Mouse (Mus musculus) testis, adult 2 months (tissue): ENCODE measurements around the gene Ramp1. TPM values are rescaled to one million over a fixed set of nuclear protein-coding genes. Genes with fewer than 3 reads are reported as not detected.

Experiments
- H3K27ac ChIP-seq: fragments of 200-500 bp; 2 replicates; pipeline ENCODE4 v1.5.1; 2012; ENCODE audit warnings: low read depth, low read length; ENCODE audit not compliant: control insufficient read depth, insufficient read depth
- H3K27me3 ChIP-seq: fragments of 200-500 bp; 2 replicates; pipeline ENCODE4 v1.6.1; 2012; ENCODE audit warnings: mild to moderate bottlenecking, low read length, moderate library complexity; ENCODE audit not compliant: control insufficient read depth, insufficient read depth
- H3K36me3 ChIP-seq: fragments of 200-500 bp; 2 replicates; pipeline ENCODE4 v1.6.1; 2012; ENCODE audit warnings: mild to moderate bottlenecking, low read length; ENCODE audit not compliant: control insufficient read depth, insufficient read depth
- H3K4me1 ChIP-seq: fragments of 200-500 bp; 2 replicates; pipeline ENCODE4 v1.6.1; 2012; ENCODE audit warnings: low read length; ENCODE audit not compliant: control insufficient read depth, insufficient read depth
- H3K4me3 ChIP-seq: fragments of 200-500 bp; 2 replicates; pipeline ENCODE4 v1.5.1; 2012; ENCODE audit warnings: low read depth, mild to moderate bottlenecking, low read length, moderate library complexity, mixed read lengths; ENCODE audit not compliant: control insufficient read depth
- CTCF ChIP-seq: fragments of 200-500 bp; IDR thresholded peaks from 2 replicates; pipeline ENCODE4 v1.5.1; 2012; ENCODE audit warnings: low read depth, mild to moderate bottlenecking, inconsistent platforms, low read length, moderate library complexity; ENCODE audit not compliant: control insufficient read depth, insufficient read depth, insufficient replicate concordance
- POLR2A ChIP-seq: fragments of 200-500 bp; IDR thresholded peaks from 2 replicates; pipeline ENCODE4 v1.6.1; 2012; ENCODE audit warnings: low read depth, mild to moderate bottlenecking, inconsistent platforms, low read length, moderate library complexity; ENCODE audit not compliant: control insufficient read depth
- polyA plus RNA-seq: library from polyadenylated mRNA; depleted of rRNA; stranded (reverse); fragments of >200 nt; gene quantifications from 2 replicates; pipeline ENCODE4 v1.2.3, GENCODE M21; 2012

The Ramp1 gene
- polyA plus RNA-seq, 1 experiment, result 2.1 TPM

DNA sequence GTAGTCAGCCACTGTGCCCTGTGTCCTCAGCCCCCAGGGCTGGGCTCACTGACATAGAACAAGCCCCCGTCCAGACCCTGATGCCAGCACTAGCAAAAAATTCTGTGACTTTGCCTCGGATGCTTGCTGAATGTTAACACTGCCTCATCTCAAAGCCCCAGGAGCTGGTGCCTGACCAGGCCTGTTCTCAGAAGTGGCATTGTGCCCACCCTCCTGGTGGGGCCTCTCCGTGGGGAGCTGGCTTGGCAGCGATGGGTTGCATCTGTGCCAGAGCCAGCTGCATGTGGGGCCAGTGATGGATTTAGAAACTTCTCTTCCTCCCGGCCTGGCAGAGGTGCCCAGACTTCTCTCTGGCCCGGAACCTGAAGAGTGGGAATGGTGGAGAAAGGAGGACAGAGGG, 30.2 kb downstream of the Ramp1 start:
- no peak overlapping the region for H3K27ac ChIP-seq
- no peaks in the 10 kb centered on the region; the same call in 1 of the 2 replicates for H3K4me1 ChIP-seq
- no peaks in the 10 kb centered on the region for H3K36me3 ChIP-seq

DNA sequence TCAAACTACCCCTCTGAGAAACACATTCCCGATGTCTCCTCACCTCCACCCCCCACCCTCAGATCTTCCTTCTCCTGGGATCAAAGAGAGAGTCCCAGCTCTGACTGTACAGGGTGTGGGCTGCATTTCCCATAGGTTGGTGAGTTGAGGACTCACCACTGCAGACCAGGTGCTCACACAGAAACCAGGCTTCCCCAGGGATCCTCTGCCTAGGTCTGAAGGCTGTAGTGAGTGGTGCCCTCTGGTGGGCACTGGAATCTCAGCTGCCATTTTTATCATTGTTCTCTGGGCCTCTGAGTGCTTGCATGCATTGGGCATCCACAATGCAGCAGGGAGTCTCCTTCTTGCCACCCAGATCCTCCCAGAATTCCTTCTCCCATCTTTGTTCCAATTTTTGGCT, 31.5 kb downstream of the Ramp1 start:
- TF ChIP-seq POLR2A (no peak), CTCF (peak; percentile 32; the same call in 1 of the 2 replicates)
- H3K4me1 ChIP-seq, result no peaks in the 10 kb centered on the region; the same call in 1 of the 2 replicates
- no peaks in the 10 kb centered on the region for H3K36me3 ChIP-seq
- no peak overlapping the region for H3K27ac ChIP-seq
- no peak overlapping the region for H3K4me3 ChIP-seq
- no peaks in the 10 kb centered on the region for H3K27me3 ChIP-seq

More for the DNA sequence above, 30.2 kb downstream of the Ramp1 start:
- Histone ChIP-seq H3K27me3 (no peaks in the 10 kb centered on the region), H3K4me3 (no peak overlapping the region)
- no peak for TF ChIP-seq CTCF
- TF ChIP-seq POLR2A, result no peak

DNA sequence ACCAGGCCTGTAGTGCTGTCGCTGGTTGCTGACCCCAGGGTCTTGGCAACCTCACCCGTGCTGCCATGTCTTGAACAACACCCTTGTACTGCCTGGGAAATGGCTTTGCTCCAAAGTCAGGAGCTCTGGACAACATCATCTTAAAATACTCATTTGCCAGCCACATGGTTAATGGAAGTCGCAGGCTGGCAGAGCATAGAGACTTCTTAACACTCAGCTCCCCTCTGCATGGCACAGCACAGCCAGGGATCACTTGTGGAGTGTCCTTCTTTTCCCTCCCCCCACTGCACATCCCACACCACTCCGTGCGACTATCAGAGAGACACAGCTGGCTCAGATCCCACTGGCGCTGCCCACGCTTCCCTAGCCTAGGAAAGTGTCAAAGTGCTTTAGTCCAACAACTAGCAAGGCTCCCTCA, 32.0 kb downstream of the Ramp1 start:
- Histone ChIP-seq H3K27me3 (no peaks in the 10 kb centered on the region), H3K4me1 (no peaks in the 10 kb centered on the region), H3K4me3 (no peak overlapping the region), H3K36me3 (no peaks in the 10 kb centered on the region), H3K27ac (no peak overlapping the region)
- TF ChIP-seq POLR2A (no peak), CTCF (no peak)

DNA sequence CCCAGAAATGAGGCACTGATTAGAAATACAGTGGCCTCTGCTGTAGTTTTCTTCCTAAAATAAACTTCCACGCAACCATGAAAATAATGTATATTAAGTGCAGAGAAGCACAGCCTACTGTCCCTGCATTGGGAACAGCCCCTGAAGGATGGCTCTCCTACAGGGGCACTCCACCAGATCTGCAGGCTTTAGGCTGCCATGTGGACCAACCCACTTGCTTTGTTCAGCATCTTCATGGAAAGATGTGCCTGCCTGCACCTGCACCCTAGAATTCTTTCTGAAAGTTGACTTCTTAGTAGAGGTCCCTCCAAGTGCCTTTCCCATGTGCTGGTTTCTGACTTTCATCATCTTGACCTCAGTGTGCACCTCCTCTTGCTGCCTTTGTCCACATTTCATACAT, 35.6 kb downstream of the Ramp1 start:
- Histone ChIP-seq H3K4me3 (no peak overlapping the region), H3K27ac (no peak overlapping the region), H3K4me1 (no peaks in the 10 kb centered on the region), H3K27me3 (no peaks in the 10 kb centered on the region), H3K36me3 (no peaks in the 10 kb centered on the region)
- TF ChIP-seq CTCF, result no peak
- no peak for TF ChIP-seq POLR2A

DNA sequence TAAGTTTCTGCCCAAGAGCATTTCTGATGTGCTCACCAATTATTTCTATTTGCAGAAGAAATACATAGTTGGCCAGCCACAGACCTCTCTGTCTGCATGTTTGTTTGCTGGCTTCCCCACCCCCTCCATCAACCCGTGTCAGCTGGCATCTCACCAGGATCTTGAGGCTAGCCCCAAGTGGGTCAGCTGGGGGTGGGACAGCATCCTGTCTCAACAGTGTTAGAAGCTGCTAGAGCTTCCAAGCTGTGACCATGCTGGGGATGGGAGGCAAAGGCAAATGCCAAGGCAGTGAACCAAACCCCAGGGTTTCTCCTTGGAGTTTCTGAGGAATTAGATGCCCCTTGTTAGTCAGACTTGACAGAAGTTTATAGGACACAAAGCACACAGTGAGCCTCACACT, 36.4 kb downstream of the Ramp1 start:
- Histone ChIP-seq H3K4me1 (no peaks in the 10 kb centered on the region), H3K27ac (no peak overlapping the region), H3K4me3 (no peak overlapping the region), H3K27me3 (no peaks in the 10 kb centered on the region), H3K36me3 (no peaks in the 10 kb centered on the region)
- no peak for TF ChIP-seq POLR2A
- TF ChIP-seq CTCF, result no peak

DNA sequence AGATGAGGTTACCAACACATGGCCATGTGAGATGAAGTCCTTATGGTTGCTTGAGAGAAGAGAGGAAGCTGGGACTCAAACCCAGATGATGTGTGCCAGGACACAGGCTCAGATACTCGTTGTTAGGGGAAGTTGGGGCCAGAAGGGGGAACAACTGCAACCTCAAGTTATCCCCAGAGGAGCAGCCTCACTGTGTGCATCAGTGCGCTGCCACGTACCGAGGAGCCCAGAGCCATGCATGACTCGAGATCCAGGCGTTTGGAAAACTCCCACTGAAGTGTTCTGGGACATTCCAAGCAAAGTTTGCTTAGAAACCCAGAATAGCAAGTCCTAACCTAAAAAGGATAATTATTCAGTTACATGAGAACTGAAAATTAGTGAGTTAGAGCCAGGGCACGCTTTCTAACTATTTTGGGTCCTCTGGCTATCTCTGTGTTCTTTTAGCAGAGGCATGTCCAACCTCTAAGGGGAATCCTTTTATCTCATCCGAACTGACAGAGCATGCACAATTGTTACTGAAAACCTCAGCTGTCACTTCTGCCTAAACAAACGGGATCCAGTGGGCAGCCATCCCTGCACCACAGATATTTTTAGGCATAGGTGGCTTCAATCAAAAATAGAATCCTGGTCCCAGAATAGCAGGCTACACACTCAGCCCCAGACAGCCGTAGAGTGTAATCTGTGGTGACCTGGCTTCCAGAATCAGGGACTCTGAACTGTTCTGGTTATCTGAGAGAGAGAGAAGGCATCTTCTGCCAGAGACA, 37.1 kb downstream of the Ramp1 start:
- peak overlapping the region; percentile 11; the same call in 1 of the 2 replicates for H3K27ac ChIP-seq
- no peaks in the 10 kb centered on the region for H3K27me3 ChIP-seq
- no peak overlapping the region for H3K4me3 ChIP-seq
- H3K4me1 ChIP-seq, result no peaks in the 10 kb centered on the region
- no peaks in the 10 kb centered on the region for H3K36me3 ChIP-seq
- TF ChIP-seq POLR2A (no peak), CTCF (no peak)

DNA sequence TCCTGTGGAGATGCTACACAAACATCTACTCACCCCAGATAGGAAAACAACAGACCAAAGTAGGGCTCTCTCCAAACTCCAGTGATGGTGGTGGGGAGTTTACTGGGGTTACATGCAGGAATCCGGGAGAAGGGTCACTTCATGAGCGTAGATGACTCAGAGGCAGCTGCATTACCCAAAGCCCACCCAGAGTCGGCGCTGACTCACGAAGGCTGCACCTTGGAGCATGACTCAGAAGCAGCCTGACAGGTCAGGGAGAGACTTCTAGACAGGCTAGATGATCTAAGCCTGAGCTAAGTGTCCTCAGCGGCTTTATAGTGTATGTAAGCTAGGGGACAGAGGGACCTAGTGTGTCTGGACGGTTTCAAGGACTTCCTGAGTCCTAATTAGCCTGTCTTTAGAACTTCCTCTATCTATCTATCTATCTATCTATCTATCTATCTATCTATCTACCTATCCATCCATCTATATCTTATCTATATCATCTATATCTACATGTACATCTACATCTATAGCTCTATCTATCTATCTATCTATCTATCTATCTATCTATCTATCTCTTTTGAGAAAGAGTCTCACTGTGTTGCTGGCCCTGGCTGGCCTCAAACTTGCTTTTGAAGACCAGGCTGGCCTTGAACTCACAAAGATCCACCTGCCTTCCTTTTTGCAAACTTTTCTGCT, 40.2 kb downstream of the Ramp1 start:
- TF ChIP-seq CTCF, result no peak
- TF ChIP-seq POLR2A, result no peak
- no peaks in the 10 kb centered on the region for H3K27me3 ChIP-seq
- no peaks in the 10 kb centered on the region for H3K36me3 ChIP-seq
- no peak overlapping the region for H3K4me3 ChIP-seq
- H3K27ac ChIP-seq, result no peak overlapping the region
- H3K4me1 ChIP-seq, result no peaks in the 10 kb centered on the region

DNA sequence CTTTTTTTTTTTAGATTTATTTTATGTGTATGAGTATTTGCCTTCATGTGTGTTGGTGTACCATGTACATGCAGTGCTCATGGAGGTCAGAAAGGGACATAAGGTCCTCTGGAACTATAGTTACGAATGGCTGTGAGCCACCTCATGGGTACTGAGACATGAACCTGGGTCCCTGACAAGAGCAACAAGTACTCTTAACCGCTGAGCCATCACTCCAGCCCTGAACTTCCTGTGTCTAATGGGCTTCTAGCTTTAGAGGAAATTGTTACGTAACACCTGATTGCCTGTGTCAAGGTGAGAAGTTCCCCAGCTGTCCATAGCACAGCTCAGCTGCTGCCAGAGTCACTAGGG, 40.7 kb downstream of the Ramp1 start:
- Histone ChIP-seq H3K36me3 (no peaks in the 10 kb centered on the region), H3K4me3 (no peak overlapping the region), H3K27ac (no peak overlapping the region), H3K27me3 (no peaks in the 10 kb centered on the region), H3K4me1 (no peaks in the 10 kb centered on the region)
- TF ChIP-seq CTCF (no peak), POLR2A (no peak)
